ENCODE assay signal across 8 mouse cellular contexts in genomic region chr7:24546068-24546614, GRCm38 (mm10). TPM values are rescaled to one million over a fixed set of nuclear protein-coding genes. Genes with fewer than 3 reads are reported as not detected.
DNase-seq lines count a peak whose midpoint lies in the region; ATAC-seq and TF ChIP-seq lines count a peak whose summit lies in the region.

Pinlyp (minus strand) TSS chr7:24546118.
Xrcc1 (plus strand) TSS chr7:24546289.

- WGBS in cerebellum, adult 2 months, result 42% methylated on average over 13 of the region's 13 CpGs
- WGBS in midbrain, postnatal 0 days, result 40% methylated on average over 13 of the region's 13 CpGs

- peak within 1 kb of the TSS; percentile 74 for H3K9ac ChIP-seq in midbrain, postnatal 0 days (replicated peaks; ENCODE audit: low read length, poor library complexity, severe bottlenecking)

- peak in 1 of 2 experiments; percentile 36 for DNase-seq in cerebellum, adult 2 months
- DNase-seq in cerebellum, adult 11 months, result no peak
- DNase-seq in thymus, postnatal 14 days, result peak; percentile 21
- DNase-seq in thymus, adult 18-20 months, result no peak
- DNase-seq in kidney, postnatal 10 days, result peak; percentile 24
- DNase-seq in midbrain, postnatal 0 days (ENCODE audit: low spot score), result no peak
- DNase-seq in frontal cortex, postnatal 36 days (ENCODE audit: low spot score in 2 of 2), result no peak

- no peaks in the 10 kb centered on the region for H3K36me3 ChIP-seq in midbrain, postnatal 0 days (ENCODE audit: insufficient read depth, low read length)

- H3K9me3 ChIP-seq in midbrain, postnatal 0 days (ENCODE audit: low read length), result no peaks in the 10 kb centered on the region

- H3K27me3 ChIP-seq in cerebellum, adult 2 months (ENCODE audit: control insufficient read depth, insufficient read depth, low read length), result no peaks in the 10 kb centered on the region
- H3K27me3 ChIP-seq in midbrain, postnatal 0 days (ENCODE audit: insufficient read depth, low read length), result no peaks in the 10 kb centered on the region

- no peaks in the 10 kb centered on the region; the same call in 1 of the 2 replicates for H3K4me1 ChIP-seq in cerebellum, adult 2 months (ENCODE audit: control insufficient read depth, insufficient read depth, low read length)
- peaks cover 8% of the 10 kb centered on the region; the same call in 1 of the 2 replicates for H3K4me1 ChIP-seq in midbrain, postnatal 0 days (ENCODE audit: insufficient read depth, low read length)

- TF ChIP-seq CTCF in cerebellum, adult 2 months (IDR thresholded peaks at IDR 0.05; ENCODE audit: borderline replicate concordance, insufficient read depth, low read depth, low read length), result no peak
- no peak for TF ChIP-seq CTCF in midbrain, postnatal 0 days (IDR thresholded peaks at IDR 0.05)

- ATAC-seq in midbrain, postnatal 0 days (ENCODE audit: low FRiP score), result peak; percentile 2; the same call in 1 of the 2 replicates
- no peak for ATAC-seq in inflammation-experienced regulatory T-cells, adult 6 months

- H3K4me2 ChIP-seq in midbrain, postnatal 0 days (ENCODE audit: low read depth, low read length, poor library complexity, severe bottlenecking), result peak within 1 kb of the TSS; percentile 71

- peak within 1 kb of the TSS; percentile 26; the same call in 1 of the 2 replicates for H3K27ac ChIP-seq in cerebellum, adult 2 months (ENCODE audit: insufficient read depth, low read length)
- H3K27ac ChIP-seq in midbrain, postnatal 0 days (ENCODE audit: low read depth, low read length), result peak within 1 kb of the TSS; percentile 57; the same call in 1 of the 2 replicates

- peak within 1 kb of the TSS; percentile 81 for H3K4me3 ChIP-seq in cerebellum, adult 2 months (replicated peaks; ENCODE audit: insufficient read depth, low read depth, low read length)
- peak within 1 kb of the TSS; percentile 78 for H3K4me3 ChIP-seq in midbrain, postnatal 0 days (ENCODE audit: low read depth, low read length)

- no peak for TF ChIP-seq POLR2A in cerebellum, adult 2 months (IDR thresholded peaks at IDR 0.05; ENCODE audit: borderline replicate concordance, insufficient read depth, low read length)

RNA-seq across cellular contexts. Expression of gene Pinlyp, which starts in this region (rescaled TPM):
- polyA plus RNA-seq in cerebellum, adult 2 months (2012; rRNA removed), result not detected in 2 replicates
- not detected in 2 replicates for total RNA-seq in midbrain, postnatal 0 days (2014; rRNA removed)
- polyA plus RNA-seq in midbrain, postnatal 0 days (2015; fragmentation: Nextera tagmentation; extraction: Ambion mirVana), result not detected in 2 replicates
- not detected for polyA plus RNA-seq in inflammation-experienced regulatory T-cells, adult 6 months (2017; shearing (Covaris generic))

RNA-seq across cellular contexts. Expression of gene Xrcc1, which starts in this region (rescaled TPM):
- 46.2 and 51.3 TPM in 2 replicates for polyA plus RNA-seq in cerebellum, adult 2 months (2012; rRNA removed)
- total RNA-seq in midbrain, postnatal 0 days (2014; rRNA removed), result 44.6 and 51.8 TPM in 2 replicates
- 41.9 and 43.3 TPM in 2 replicates for polyA plus RNA-seq in midbrain, postnatal 0 days (2015; fragmentation: Nextera tagmentation; extraction: Ambion mirVana)
- polyA plus RNA-seq in inflammation-experienced regulatory T-cells, adult 6 months (2017; shearing (Covaris generic)), result 10 to 100 TPM; 24.2 to 34.4 (median 31.8) TPM

Comparison
In these comparisons a context has a peak if more than half of its experiments do, and no peak if none do; other contexts are left out.
1. DNase-seq: peak in thymus, postnatal 14 days (single experiment) and kidney, postnatal 10 days (single experiment); none in cerebellum, adult 11 months (single experiment), thymus, adult 18-20 months (0 of 2), midbrain, postnatal 0 days (single experiment) and frontal cortex, postnatal 36 days (0 of 2).